Mouse (Mus musculus): ENCODE data around the gene Chrna5. TPM values are rescaled to one million over a fixed set of nuclear protein-coding genes. Genes with fewer than 3 reads are reported as not detected.

Gene Chrna5
- polyA plus RNA-seq, 1 experiment, result not detected

GRCm38 (mm10) chr9:54994381-54994780 is 13.7 kb downstream of the Chrna5 start:
- H3K27ac ChIP-seq (replicated peaks; ENCODE audit: low read depth, low read length), result no peak overlapping the region
- H3K4me1 ChIP-seq (ENCODE audit: control insufficient read depth, insufficient read depth, insufficient read length, low read length), result no peaks in the 10 kb centered on the region
- H3K4me3 ChIP-seq (ENCODE audit: insufficient read depth, low read depth, low read length), result no peak overlapping the region

DNA sequence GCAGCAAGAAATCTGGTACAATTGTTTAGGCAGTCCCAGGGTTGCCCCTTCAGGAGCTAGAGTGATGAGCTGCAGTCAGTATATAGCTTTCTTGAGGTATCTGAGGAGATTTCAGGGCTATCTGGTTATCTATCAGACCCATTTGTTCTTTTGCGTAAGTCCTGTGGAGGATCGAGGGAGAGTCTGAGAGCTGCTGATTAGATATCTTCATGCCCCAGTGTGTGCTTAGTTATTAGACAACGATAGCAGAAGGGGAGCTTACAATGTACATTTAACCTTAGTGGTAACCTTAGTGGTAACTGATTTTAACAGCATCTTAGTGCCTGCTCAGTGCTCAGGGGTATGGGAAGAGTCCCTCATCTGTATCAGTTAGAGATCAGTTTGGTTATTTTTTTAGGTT is 15.0 kb downstream of the Chrna5 start:
- H3K4me3 ChIP-seq (ENCODE audit: insufficient read depth, low read depth, low read length), result no peak overlapping the region
- no peaks in the 10 kb centered on the region for H3K4me1 ChIP-seq (ENCODE audit: control insufficient read depth, insufficient read depth, insufficient read length, low read length)
- no peak overlapping the region for H3K27ac ChIP-seq (replicated peaks; ENCODE audit: low read depth, low read length)

- Histone ChIP-seq H3K4me3 (ENCODE audit: insufficient read depth, low read depth, low read length) (no peak overlapping the region), H3K4me1 (ENCODE audit: control insufficient read depth, insufficient read depth, insufficient read length, low read length) (no peaks in the 10 kb centered on the region), H3K27ac (replicated peaks; ENCODE audit: low read depth, low read length) (no peak overlapping the region)
These were observed 22.9 kb downstream of the Chrna5 start for GRCm38 (mm10) chr9:55003609-55004008.

DNA sequence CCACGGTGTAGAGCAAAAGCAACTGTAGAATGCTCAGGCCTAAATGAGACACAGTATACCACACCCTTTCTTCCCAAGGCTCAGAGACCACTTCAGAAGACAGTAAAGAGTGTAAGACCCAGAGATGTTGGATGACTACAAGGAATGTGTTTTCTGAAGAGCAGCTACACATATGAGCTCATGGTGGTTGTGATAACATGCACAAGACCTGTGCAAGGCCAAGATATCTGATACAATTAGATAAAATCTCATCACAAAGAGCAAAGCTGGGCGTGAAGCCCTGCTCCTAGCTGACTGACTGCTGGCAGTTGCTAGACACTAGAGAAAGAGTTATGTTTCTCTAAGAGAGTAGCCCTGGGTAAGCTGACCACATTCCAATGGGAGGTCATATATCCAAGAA is 29.0 kb downstream of the Chrna5 start:
- H3K4me1 ChIP-seq (ENCODE audit: control insufficient read depth, insufficient read depth, insufficient read length, low read length), result peaks cover 4% of the 10 kb centered on the region; the same call in 1 of the 2 replicates
- H3K27ac ChIP-seq (replicated peaks; ENCODE audit: low read depth, low read length), result no peak overlapping the region
- H3K4me3 ChIP-seq (ENCODE audit: insufficient read depth, low read depth, low read length), result no peak overlapping the region

DNA sequence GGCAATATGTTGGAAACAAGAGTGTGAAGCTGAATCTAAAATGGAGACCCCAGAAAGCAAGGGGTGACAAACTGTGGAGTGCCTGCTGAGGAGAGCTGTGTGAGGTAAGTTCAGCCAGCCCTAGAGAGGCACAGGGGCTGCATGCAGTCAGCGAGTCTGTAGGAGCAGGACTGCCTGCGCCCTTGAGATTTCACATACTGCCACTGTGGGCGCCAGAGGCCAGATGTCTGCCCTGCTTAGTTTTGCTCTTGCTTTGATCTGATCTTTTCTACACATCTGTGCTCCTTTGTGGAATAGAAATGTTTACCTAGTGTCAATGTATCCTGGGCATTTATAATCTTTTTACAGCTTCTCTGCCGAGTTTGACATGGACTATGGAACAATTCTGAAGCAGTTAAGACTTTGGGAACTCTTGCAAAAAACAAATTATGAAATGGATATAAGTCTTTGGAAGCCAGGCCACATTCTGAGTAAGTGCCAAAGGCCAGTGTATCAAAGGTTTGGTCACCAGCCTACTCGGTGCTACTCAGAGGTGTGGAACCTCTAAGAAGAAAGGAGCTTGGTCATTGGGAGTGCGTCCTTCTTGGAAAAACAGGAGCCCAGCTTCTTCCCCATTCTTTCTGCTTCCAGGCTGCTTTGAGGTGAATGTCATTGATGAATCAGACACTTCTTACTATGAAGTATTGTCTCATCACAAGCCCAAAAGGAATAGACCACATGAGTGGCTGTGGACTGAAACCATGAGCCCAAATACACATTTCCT is 30.1 kb downstream of the Chrna5 start:
- Histone ChIP-seq H3K4me3 (ENCODE audit: insufficient read depth, low read depth, low read length) (no peak overlapping the region), H3K4me1 (ENCODE audit: control insufficient read depth, insufficient read depth, insufficient read length, low read length) (peaks cover 4% of the 10 kb centered on the region; the same call in 1 of the 2 replicates), H3K27ac (replicated peaks; ENCODE audit: low read depth, low read length) (0 out of 2 replicates have a peak overlapping the region, but pooled peaks have one; percentile 0)

GRCm38 (mm10) chr9:55016926-55017325 is 36.2 kb downstream of the Chrna5 start:
- Histone ChIP-seq H3K4me3 (ENCODE audit: insufficient read depth, low read depth, low read length) (no peak overlapping the region), H3K27ac (replicated peaks; ENCODE audit: low read depth, low read length) (no peak overlapping the region), H3K4me1 (ENCODE audit: control insufficient read depth, insufficient read depth, insufficient read length, low read length) (no peaks in the 10 kb centered on the region)

- no peak overlapping the region for H3K4me3 ChIP-seq (ENCODE audit: insufficient read depth, low read depth, low read length)
- H3K27ac ChIP-seq (replicated peaks; ENCODE audit: low read depth, low read length), result no peak overlapping the region
These were observed 42.6 kb downstream of the Chrna5 start for GRCm38 (mm10) chr9:55023326-55023725.

GRCm38 (mm10) chr9:55023902-55024583 is 43.4 kb downstream of the Chrna5 start:
- Histone ChIP-seq H3K4me3 (ENCODE audit: insufficient read depth, low read depth, low read length) (no peak overlapping the region), H3K4me1 (ENCODE audit: control insufficient read depth, insufficient read depth, insufficient read length, low read length) (no peaks in the 10 kb centered on the region), H3K27ac (replicated peaks; ENCODE audit: low read depth, low read length) (no peak overlapping the region)

More at GRCm38 (mm10) chr9:55023326-55023725, 42.6 kb downstream of the Chrna5 start:
- H3K4me1 ChIP-seq (ENCODE audit: control insufficient read depth, insufficient read depth, insufficient read length, low read length), result no peaks in the 10 kb centered on the region

- Histone ChIP-seq H3K4me3 (ENCODE audit: insufficient read depth, low read depth, low read length) (no peak overlapping the region), H3K27ac (replicated peaks; ENCODE audit: low read depth, low read length) (no peak overlapping the region), H3K4me1 (ENCODE audit: control insufficient read depth, insufficient read depth, insufficient read length, low read length) (no peaks in the 10 kb centered on the region)
These were observed 45.0 kb downstream of the Chrna5 start for GRCm38 (mm10) chr9:55025534-55026274.

DNA sequence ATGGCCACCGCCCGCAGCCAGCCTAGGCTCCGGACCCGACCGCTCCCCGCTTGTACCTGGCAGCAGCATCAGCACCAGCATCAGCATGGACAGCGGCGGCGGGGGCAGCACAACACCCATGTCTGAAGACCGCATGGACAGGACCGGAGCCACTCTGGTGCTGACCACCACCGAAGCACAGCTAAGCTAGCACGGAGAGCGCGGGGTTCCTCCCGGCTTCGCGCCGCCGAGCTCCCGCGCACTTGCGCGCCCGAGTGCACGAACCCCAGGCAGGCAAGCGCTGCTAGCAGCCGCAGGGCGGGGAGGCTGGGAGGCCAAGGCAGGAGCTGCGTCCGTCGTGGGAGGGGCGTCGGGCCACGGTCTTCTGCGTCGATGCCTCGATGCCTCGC is 45.6 kb downstream of the Chrna5 start, which contains the start of gene Chrna3:
Gene Chrna3, minus strand, starts transcription at position 288 of the 389 bp plus-strand sequence.
- no peak within 1 kb of the TSS for H3K27ac ChIP-seq (replicated peaks; ENCODE audit: low read depth, low read length)
- no peaks in the 10 kb centered on the region for H3K4me1 ChIP-seq (ENCODE audit: control insufficient read depth, insufficient read depth, insufficient read length, low read length)
- no peak within 1 kb of the TSS for H3K4me3 ChIP-seq (ENCODE audit: insufficient read depth, low read depth, low read length)

DNA sequence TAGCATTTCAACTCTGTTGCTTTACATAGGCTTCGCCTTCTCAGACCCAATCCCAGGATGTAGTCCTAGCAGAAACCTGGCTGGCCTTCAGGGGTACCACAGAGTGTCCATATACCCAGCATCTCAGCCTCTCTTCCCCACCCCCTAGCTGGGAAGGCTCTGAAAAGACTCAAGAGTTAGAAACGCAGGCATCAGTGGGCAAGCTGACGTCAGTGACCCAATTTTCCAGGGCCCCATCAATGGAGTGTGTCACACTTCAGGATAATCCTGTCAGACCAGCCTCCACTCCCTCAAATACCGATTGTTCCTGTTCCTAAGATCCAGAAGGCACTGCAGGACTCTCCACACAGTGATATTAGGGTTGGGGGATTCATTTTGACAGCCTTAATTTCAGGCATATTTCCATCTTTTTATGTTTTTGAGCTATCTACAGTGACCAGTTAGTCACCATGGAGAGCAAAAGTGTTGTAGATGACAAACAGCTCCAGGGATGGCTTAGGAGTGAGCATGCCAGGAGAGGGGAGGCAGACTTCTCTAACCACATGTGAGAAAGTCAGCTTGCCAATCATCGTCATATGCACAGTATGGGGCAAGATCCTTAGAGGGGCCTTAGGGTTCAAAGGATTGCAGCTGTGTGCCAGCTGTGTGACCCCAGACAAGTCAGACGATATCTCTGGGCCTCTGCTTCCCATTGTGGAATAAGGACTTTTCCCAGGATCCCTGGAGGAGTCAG is 50.9 kb downstream of the Chrna5 start:
- Histone ChIP-seq H3K4me3 (ENCODE audit: insufficient read depth, low read depth, low read length) (no peak overlapping the region), H3K4me1 (ENCODE audit: control insufficient read depth, insufficient read depth, insufficient read length, low read length) (no peaks in the 10 kb centered on the region), H3K27ac (replicated peaks; ENCODE audit: low read depth, low read length) (no peak overlapping the region)

DNA sequence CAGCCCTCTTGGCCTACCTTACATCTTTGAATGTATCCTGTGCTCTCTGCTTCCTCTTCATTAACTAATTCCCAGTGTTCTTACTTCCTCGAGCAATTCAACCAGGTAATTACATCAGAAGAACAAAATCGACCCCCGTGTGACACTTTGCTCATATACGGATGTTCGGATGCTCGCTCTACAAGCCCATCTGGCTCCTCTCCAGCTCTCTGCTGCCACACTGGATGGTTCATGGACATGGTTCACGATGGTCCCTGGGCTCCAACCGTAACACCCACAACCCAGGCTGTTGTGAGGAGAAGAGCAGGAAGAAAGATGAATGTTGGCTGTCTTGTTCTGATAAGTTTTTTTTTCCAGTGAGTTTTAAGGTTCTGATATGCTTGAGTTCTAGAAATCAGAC is 58.3 kb downstream of the Chrna5 start:
- H3K27ac ChIP-seq (replicated peaks; ENCODE audit: low read depth, low read length), result no peak overlapping the region
- no peaks in the 10 kb centered on the region for H3K4me1 ChIP-seq (ENCODE audit: control insufficient read depth, insufficient read depth, insufficient read length, low read length)
- H3K4me3 ChIP-seq (ENCODE audit: insufficient read depth, low read depth, low read length), result no peak overlapping the region

GRCm38 (mm10) chr9:55039983-55040382 is 59.3 kb downstream of the Chrna5 start:
- Histone ChIP-seq H3K4me1 (ENCODE audit: control insufficient read depth, insufficient read depth, insufficient read length, low read length) (no peaks in the 10 kb centered on the region), H3K27ac (replicated peaks; ENCODE audit: low read depth, low read length) (no peak overlapping the region), H3K4me3 (ENCODE audit: insufficient read depth, low read depth, low read length) (no peak overlapping the region)

DNA sequence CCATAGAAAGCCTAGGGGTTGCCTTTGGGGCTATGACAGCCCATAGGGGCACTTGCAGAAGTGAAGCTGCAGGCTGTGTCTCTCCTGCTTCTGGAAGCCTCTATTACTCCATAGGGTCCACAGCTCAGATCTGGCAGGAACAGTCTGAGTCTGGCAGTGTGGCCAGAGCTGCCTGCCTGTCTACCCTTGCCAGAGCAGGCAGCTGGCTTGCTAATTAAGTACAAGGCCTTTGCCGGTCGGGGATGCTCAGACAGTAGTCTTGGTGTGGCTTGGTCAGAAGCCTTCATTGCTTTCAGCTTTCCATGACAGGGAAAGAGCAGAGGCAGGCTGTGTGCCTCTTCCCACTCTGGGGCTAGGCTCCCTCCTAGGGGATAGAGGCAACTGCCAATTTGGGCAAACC is 60.7 kb downstream of the Chrna5 start:
- H3K4me1 ChIP-seq (ENCODE audit: control insufficient read depth, insufficient read depth, insufficient read length, low read length), result no peaks in the 10 kb centered on the region
- H3K27ac ChIP-seq (replicated peaks; ENCODE audit: low read depth, low read length), result no peak overlapping the region
- H3K4me3 ChIP-seq (ENCODE audit: insufficient read depth, low read depth, low read length), result no peak overlapping the region

DNA sequence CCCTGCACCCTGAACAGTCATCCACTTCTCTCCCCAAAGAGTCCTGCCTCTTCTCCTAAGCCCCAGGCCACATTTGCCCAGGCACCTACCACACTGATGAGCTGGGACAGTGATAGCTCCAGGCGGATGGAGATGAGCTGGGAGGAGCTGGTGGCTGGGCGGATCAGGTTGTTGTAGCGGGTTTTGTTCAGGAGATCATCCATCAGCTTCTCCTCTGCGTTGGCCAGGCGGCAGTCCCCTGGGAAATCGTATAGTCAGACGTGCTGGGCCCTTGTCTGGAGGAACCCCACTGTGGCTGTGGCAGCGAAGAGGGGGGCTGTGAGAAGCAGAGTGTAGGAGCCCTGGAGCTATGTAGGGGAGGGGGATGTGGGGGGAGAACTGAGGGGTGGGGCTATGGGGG is 63.0 kb downstream of the Chrna5 start:
- H3K27ac ChIP-seq (replicated peaks; ENCODE audit: low read depth, low read length), result no peak overlapping the region
- no peak overlapping the region for H3K4me3 ChIP-seq (ENCODE audit: insufficient read depth, low read depth, low read length)
- 0 out of 2 replicates have a peak, but pooled peaks cover 4% of the 10 kb centered on the region for H3K4me1 ChIP-seq (ENCODE audit: control insufficient read depth, insufficient read depth, insufficient read length, low read length)
